Mouse (Mus musculus): Measurements from ENCODE around the gene Wdr62.

DNA sequence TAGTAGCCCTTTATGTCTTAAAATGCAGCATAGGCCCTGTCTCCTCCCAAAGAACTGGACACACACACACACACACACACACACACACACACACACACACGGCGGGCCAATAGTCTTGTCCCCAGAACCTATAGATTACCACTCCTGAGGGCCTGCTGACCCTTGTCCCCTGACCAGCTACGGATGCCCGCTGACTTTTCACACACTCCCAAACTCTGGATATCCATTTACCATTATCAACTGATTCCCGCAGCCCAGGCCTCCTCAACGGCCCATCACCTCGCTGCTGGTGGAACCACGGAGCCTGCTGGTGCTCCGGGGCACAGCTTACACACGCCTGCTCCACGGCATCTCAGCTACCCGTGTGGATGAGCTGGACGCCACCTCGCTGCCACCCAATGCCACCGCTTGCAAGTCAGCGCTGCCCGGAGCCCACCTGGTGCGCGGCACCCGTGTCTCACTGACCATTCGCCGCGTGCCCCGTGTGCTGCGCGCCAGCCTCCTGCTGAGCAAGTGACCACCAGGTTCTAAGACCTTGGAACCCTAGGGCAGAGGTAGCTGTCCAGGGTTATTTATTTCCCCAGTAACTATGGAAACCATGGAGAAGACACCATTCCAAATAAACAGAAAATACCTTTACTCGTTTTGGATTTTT lies 33.6 kb upstream of the Wdr62 start:
- TF ChIP-seq CTCF (IDR thresholded peaks at IDR 0.05; ENCODE audit: low read depth) (no peak), EP300 (IDR thresholded peaks at IDR 0.05; ENCODE audit: low read depth) (no peak)
